Mouse (Mus musculus) effector memory CD4-positive, alpha-beta T cell, adult 7 months (primary cell): ENCODE data around the gene Slc2a10. TPM values are rescaled to one million over a fixed set of nuclear protein-coding genes. Genes with fewer than 3 reads are reported as not detected.

Source experiments
- polyA plus RNA-seq: library from polyadenylated mRNA; unstranded; fragments of 100-300 nt; shearing (Covaris generic); gene quantifications from one replicate; pipeline ENCODE4 v1.2.1, GENCODE M21; 2017

The Slc2a10 gene
- polyA plus RNA-seq = 0.11 TPM

DNA sequence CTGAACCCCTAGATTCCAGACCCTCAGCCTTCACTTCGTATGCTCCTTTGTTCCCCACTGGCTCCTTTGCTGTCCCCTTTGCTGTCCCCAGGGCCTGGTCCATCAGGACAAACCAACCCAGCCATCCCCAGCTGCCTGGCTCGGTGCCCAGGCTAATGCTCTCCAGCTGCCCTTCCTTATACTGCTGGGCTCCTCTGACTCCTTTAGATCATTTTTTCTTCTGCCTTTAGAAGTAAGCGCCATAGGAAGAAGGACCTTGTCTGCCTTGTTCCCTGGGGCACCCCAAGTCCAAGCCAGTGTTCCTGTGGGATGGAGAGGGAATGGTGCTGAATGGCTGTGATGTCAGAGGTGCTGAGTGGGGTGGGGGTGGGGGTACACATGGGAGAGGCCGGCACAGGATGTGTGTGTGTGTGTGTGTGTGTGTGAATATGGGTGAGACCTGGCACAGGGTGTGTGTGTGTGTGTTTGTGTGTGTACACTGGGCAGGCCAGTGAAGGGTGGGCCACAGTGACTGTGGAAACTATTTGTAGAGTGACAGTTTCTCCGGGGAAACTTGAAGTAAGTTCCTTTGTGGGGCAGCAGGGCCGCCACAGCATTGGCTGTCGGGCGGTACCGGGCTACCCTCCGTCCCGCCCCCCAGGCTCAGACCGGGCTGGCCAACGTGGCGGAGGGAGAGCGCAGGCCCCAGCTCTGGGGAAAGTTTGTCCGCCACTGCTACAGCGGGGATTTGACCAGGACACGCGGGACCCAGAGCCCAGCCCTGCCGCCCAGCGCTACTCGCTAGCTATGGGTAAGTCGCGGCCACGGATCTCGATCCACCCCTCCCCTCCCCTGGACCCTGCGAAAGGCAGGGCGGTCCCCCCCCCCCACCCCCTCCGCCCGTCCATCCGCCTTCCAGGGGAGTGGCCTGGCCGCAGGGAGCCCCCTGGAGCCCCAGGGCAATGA, at the start of gene Slc2a10:
Slc2a10 (plus strand) TSS at position 529 of the 945 bp plus-strand sequence.

DNA sequence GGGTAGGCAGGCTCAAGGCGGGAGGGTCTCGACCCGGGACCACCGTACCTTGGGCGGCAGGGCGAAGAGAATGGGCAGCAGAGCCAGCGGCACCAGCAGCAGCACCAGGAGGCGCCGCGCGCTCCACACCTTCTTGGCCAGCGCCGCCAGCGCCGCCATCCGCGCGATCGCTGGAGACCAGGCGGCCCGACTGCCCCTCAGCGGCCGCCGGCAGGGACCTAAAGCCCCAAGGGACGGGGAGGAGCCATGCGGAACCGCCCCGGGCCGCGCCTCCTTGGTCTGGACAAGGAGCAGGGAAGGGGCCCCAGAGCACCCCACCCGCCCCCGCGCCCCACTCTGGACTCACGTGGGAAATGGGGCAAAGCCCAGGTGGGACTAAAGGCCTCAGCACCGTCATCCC, 30.6 kb upstream of the Slc2a10 start, which contains the start of gene Slc13a3:
Slc13a3 (minus strand) TSS at position 228 of the 400 bp plus-strand sequence.

DNA sequence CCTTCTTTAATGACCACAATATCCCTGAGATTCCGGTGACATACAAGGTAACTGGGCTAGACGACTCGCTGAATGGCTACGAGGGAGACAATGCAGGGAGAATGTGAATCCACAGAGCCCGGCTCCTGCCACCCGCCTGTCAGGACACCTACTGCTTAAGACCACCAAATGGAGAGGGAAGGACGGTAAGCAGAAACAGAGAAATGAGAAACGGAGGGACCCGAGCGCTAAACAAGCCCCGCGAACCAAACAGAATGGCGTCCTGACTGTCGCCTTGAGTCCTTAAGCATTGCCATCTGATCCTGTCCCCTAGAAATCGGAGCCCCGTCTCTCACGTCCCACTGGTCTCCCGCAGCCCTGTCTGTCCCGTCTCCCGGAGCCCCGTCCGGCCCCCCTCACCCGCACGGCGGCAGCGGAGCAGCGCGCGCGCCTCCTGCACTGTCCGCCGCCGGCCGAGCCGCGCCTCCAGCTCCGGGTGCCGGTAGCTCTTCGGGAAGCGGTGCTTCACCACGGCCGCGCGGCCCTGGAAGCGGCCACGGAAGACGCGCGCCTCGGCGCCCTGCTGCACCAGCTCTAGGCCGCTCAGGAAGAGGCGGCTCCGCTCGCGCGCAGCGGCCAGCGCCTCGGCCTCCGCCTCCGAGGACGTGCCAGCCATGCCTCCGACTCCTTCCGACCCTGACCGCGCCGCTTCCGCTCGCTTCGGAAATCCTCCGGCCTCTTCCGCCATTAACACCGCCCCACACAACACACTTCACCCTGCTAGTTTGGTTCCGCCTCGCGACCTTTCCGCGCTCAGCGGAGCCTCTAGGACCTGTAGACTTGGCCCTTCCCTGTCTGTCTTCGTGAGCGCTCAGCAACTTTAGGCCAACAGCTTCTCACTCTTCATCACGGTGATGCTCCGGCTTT, 10.7 kb upstream of the Slc2a10 start, which contains the start of gene Trp53rka:
Trp53rka (minus strand) TSS at position 677 of the 906 bp plus-strand sequence.

Other genes with a start within 250 kb of the Slc2a10 start
- 44.5 TPM for gene Slc35c2, start 215.9 kb upstream of the Slc2a10 start, polyA plus RNA-seq
- 23.0 TPM for gene Elmo2, start 177.3 kb upstream of the Slc2a10 start, polyA plus RNA-seq
- not detected for gene Zfp663, start 135.1 kb upstream of the Slc2a10 start, polyA plus RNA-seq
- not detected for gene Zfp334, start 115.5 kb upstream of the Slc2a10 start, polyA plus RNA-seq
- not detected for gene Ocstamp, start 103.4 kb upstream of the Slc2a10 start, polyA plus RNA-seq
- 0.49 TPM for gene Slc13a3, start 30.6 kb upstream of the Slc2a10 start, polyA plus RNA-seq
- gene Trp53rka, start 10.5 kb upstream of the Slc2a10 start, polyA plus RNA-seq = 20.2 TPM
- gene Eya2, start 91.2 kb downstream of the Slc2a10 start, polyA plus RNA-seq = 21.3 TPM